Mouse (Mus musculus): ENCODE measurements around the gene Arhgap45.

DNA sequence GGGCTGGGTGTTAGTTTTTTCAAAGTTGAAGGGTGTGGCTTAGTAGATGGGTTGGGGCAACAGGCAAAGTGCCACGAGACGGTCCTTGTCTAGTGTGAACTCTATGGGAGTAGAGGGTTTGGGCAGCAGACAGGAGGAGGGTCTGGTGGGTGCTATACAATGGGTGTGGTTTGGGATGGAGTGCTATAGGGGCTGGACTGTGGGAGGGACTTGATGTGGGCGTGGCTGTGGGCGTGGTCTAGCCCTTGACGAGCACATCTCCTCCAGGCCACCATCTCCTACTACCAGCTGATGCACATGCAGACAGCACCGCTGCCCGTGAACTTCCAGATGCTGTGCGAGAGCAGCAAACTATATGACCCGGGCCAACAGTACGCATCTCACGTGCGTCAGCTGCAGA is 9.4 kb downstream of the Arhgap45 start:
- TF ChIP-seq CTCF (IDR thresholded peaks at IDR 0.05; ENCODE audit: low read depth) = no peak
- TF ChIP-seq EP300 (optimal IDR thresholded peaks at IDR 0.05) = no peak

All from stomach, postnatal 0 days (tissue).